Mouse (Mus musculus): ENCODE results near the gene Ralgps1. TPM values are rescaled to one million over a fixed set of nuclear protein-coding genes. Genes with fewer than 3 reads are reported as not detected.

Gene Ralgps1
- total RNA-seq, 2 experiments from 2014 or later, result 7.5 to 7.6 TPM

DNA sequence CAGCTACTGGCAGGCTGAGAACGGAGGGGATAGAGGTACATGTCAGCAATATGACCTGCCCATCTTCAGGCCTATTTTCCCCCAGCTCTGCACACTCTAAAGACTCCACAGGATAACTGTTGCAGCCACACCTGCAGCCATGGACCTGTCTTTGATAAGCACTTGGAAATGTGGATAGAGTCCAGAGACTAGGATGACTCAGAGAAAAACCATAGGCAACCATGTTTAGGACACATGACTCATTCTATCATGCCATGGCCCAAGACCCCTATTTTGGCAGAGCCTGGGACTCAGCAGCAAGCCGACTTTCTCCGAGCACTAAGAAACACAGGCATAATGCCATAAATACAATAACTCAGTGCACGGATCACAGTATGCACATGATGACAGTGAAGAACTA lies 6.6 kb downstream of the Ralgps1 start:
- no peak for DNase-seq
- intact Hi-C loops (cut with DNase I), result no loop called here

DNA sequence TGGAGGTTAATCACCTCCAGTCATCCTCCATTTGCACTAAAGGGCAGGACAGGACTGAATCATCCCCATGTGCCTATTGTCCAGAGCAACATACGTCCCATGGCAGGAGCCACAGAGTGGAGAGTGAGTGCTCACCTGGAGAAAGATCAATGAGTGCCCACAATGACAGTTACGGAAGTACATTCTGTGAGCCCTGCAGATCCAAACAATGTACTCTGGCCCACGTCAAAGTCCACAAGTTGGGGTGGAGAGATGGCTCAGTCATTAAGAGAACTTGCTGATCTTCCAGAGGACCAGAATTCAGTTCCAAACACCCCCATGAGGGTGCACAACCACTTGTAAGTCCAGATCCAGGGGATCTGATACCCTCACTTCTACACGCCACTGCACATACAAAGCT lies 7.4 kb downstream of the Ralgps1 start:
- intact Hi-C loops (cut with DNase I), result no loop called here
- DNase-seq, result no peak

GRCm38 (mm10) chr2:33361139-33361716 lies 10.1 kb downstream of the Ralgps1 start:
- no peak for DNase-seq
- intact Hi-C loops (cut with DNase I), result no loop called here

DNA sequence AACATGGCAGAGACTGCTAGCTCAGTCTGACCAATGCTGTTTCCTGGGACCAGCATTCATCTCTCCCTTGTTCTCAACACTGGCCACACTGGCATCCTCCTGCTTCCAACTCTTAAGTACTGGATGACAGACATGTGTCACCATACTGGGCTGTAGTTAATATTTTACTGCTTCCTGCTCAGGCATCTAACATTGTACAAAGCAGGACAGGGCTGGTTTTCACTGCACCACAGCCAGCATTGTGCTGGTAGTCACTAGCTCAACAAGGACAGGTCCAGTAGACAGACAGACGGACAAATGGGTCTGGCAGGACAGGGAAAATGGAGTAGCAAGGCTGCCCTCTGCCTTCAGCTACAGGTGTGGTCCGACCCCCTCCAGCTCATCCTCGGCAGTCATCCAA lies 10.7 kb downstream of the Ralgps1 start:
- intact Hi-C loops (cut with DNase I), result no loop called here
- DNase-seq, result no peak

DNA sequence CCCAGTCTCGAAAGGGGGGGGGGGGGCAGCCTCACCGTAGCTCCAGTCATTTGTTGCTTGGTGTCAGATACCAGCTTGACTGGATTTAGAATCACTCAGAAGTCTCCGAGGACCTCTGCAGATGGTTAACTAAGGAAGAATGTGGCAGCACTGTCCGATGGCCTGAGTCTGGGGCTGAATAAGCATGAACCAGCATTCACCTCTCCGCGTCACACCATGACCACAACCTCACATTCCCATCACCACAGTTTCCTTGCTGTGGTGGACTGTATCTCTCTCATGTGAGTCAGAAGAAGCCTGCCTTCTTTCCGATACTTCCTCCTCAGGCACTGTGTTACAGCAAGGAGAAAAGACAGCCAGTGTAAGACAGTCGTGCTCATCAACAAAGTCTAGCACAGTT lies 12.1 kb downstream of the Ralgps1 start:
- intact Hi-C loops (cut with DNase I), result no loop called here
- no peak for DNase-seq

- no peak for DNase-seq
- intact Hi-C loops (cut with DNase I), result no loop called here
These were observed 13.9 kb downstream of the Ralgps1 start for GRCm38 (mm10) chr2:33357250-33357838.

DNA sequence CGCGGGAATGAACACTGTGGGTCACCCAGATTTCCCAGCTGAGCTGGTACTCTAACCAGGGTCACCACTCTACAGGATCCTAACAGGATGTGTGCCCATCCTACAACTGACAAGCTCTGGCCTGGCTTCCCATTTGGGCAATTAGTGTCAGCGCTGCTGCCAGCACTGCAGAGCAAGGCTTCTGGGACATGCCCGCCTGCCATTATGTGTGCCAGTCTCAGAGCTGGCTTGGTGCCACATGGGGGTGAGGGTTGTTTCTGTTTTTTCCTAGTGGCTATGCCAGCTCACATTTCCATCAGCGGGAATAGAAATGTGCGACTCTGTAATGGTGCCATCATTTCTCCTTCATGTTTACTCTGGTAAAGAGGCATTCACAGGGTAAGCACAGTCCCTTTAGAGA lies 15.7 kb downstream of the Ralgps1 start:
- DNase-seq, result peak; percentile 51
- intact Hi-C loops (cut with DNase I), result no loop called here

DNA sequence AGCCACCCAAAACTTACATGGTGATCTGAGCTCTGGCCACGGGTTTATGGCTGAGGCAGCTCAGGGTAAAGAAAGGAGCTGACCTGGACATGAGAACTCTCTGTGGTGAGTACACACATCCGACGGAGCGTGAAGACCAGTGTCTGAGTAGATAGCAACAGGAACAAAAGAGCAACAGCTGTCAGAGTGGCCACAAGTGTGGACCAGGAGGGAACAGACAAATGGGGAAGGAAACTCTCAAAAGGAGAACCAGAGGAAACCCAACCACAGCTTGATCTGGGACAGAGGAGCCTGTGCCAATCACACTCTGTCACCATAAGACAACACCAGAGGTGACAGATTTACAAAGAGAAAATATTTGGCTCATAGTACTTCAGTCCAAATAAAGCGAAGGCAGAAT lies 17.9 kb downstream of the Ralgps1 start:
- no peak for DNase-seq
- intact Hi-C loops (cut with DNase I), result loop anchor here (5.0 kb wide), 1 partner anchor 366 kb away; no protein-coding TSS in a partner anchor

DNA sequence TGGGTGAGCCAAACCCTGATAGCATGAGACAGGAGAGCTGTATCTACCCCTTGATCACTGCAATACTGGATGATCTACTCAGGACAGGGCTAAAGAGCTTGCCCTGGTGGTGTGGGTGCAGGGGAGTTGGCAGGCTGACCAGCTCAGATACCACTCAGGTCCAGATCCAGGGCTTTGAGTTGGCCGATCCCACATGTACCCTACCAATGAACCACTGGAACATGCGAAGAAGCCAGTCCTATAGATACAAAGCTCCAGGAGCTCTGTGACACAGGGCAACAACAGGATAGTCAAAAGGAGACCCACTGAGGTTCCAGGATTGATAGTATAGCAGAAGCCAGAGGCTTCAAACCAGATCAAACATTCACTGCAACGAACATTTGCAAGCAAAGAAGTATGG lies 19.8 kb downstream of the Ralgps1 start:
- DNase-seq, result no peak
- intact Hi-C loops (cut with DNase I), result loop anchor here (5.0 kb wide), 1 partner anchor 364 kb away; no protein-coding TSS in a partner anchor

DNA sequence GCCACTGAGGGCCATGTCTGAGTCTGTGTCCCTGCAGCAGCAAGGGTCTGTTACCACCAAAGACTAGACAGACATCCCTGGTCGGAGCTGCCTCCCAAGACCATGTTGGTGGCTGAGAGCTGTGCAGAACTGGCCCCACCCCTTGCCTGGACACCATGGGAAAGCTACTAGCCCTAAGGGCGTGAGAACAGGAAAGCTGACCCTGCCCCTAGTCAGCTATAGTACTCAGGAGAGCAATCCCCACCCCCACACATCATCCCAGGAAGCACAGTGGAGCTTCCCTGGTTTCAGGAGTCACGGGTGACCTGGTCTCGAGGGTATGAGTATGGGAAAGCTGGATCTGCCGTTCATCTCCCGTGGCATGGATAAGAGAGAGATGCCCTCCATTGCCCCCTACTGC lies 20.4 kb downstream of the Ralgps1 start:
- intact Hi-C loops (cut with DNase I), result loop anchor here (5.0 kb wide), 1 partner anchor 364 kb away; no protein-coding TSS in a partner anchor
- DNase-seq, result no peak

- intact Hi-C loops (cut with DNase I), result loop anchor here (1.0 to 2.0 kb wide), 3 partner anchors 33 to 195 kb away; no protein-coding TSS in a partner anchor
- no peak for DNase-seq
These were observed 21.7 kb downstream of the Ralgps1 start for GRCm38 (mm10) chr2:33349581-33349980.

DNA sequence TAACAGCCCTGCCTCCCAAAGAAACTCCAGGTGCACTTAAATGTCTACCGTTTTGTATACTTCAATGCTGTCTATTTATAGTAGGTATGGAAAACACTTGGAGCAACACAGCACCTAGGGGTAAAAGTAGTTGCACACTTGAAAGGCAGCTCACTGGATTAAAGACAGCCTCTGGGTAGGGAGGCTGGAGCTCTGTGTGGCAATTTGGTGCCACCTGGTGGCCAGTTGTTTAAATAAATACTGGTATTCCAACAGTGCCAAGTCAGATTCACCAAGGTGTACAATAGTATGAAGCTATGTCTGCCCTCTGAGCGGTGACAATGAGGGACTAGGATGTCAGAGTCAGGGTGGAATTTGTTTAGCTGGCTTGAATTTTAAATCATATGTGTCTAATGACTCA lies 22.2 kb downstream of the Ralgps1 start:
- intact Hi-C loops (cut with DNase I), result loop anchor here (1.0 to 2.0 kb wide), 3 partner anchors 32 to 195 kb away; no protein-coding TSS in a partner anchor
- DNase-seq, result peak; percentile 83 to 90

DNA sequence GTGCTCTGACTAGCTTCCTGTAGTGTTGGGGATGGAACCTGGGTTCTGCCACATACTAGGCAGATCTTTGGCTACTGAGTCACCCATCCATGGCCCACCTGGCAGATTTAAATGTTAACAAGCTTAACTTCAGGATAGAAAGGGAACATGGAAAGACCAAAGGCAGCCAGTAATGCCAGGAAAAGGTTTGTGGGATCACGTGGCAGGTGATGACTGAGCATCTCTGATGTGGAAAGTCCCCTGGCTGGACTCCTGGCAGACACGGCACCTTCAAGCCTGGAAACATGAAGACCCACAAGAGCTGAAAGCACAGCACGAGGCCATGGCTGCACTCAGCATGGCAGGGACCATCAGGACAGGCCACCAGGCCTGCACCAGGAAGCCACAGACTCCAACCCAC lies 23.0 kb downstream of the Ralgps1 start:
- DNase-seq, result no peak
- intact Hi-C loops (cut with DNase I), result loop anchor here (2.0 kb wide), 2 partner anchors 31 to 129 kb away; no protein-coding TSS in a partner anchor

GRCm38 (mm10) chr2:33347607-33348006 lies 23.7 kb downstream of the Ralgps1 start:
- intact Hi-C loops (cut with DNase I), result loop anchor here (2.0 kb wide), 2 partner anchors 31 to 129 kb away; no protein-coding TSS in a partner anchor
- peak; percentile 50 to 78 for DNase-seq

- intact Hi-C loops (cut with DNase I), result no loop called here
- no peak for DNase-seq
These were observed 24.5 kb downstream of the Ralgps1 start for GRCm38 (mm10) chr2:33346749-33347148.

- intact Hi-C loops (cut with DNase I), result no loop called here
- peak in 1 of 2 experiments; percentile 34 for DNase-seq
These were observed 25.3 kb downstream of the Ralgps1 start for GRCm38 (mm10) chr2:33345956-33346355.

GRCm38 (mm10) chr2:33345475-33345874 lies 25.8 kb downstream of the Ralgps1 start:
- intact Hi-C loops (cut with DNase I), result no loop called here
- no peak for DNase-seq

DNA sequence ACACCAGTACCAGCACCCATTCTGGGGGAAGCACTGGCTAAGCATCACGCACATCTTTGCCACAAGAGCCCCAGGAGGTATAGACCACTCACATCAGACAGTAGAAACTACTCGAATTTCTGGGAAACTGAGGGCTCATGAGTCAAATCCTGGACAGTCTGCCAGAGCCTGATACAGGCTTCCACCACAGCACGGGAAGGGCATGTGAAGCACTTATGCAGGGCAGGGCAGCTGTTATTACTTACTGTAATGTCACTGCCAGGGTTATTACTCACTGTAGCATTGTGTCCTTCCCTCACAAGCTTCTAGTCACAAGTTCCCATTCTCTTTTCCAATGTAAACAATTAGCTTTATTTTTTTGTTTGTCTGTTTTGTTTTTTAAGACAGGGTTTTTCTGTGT lies 27.9 kb downstream of the Ralgps1 start:
- intact Hi-C loops (cut with DNase I), result no loop called here
- DNase-seq, result no peak

DNA sequence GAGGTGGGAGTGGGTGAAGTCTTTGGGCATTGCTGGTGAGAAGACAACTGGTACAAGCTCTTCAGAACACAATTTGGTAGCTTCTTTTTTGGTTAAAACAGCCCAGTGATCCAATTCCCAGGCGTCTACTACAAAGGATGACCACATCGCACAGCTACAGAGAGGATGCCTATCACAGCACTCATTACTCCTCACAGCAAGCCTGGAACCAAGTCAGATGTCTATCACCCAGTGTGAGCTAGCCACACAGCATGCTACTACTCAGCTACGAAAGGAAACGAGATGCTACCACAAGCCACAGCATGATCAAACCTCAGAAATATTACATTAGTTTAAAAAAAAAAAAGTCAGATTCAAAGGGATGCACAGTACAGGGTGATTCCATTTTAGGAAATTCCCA lies 29.1 kb downstream of the Ralgps1 start:
- intact Hi-C loops (cut with DNase I), result no loop called here
- no peak for DNase-seq

GRCm38 (mm10) chr2:33335789-33336188 lies 35.5 kb downstream of the Ralgps1 start:
- DNase-seq, result no peak
- intact Hi-C loops (cut with DNase I), result no loop called here

DNA sequence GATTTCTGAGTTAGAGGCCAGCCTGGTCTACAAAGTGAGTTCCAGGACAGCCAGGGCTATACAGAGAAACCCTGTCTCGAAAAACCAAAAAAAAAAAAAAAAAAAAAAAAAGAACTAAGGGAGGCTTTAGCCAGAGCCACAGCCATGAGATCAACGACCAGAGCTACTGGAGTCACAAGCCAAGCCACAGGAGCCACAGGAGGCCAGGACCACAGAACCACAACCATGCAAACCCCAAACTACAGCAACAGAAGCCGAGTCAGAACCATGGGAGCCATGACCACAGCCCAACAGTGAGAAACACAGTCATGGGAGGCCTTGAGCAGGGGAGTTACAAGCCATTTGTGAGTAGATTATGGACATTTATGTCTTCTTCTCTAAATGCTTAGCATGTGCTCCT lies 41.7 kb downstream of the Ralgps1 start:
- DNase-seq, result no peak
- intact Hi-C loops (cut with DNase I), result no loop called here

GRCm38 (mm10) chr2:33328941-33329340 lies 42.3 kb downstream of the Ralgps1 start:
- peak in 1 of 2 experiments; percentile 42 for DNase-seq
- intact Hi-C loops (cut with DNase I), result no loop called here
